Mouse (Mus musculus): ENCODE measurements around the gene Fgfr2.

Gene Fgfr2

DNA sequence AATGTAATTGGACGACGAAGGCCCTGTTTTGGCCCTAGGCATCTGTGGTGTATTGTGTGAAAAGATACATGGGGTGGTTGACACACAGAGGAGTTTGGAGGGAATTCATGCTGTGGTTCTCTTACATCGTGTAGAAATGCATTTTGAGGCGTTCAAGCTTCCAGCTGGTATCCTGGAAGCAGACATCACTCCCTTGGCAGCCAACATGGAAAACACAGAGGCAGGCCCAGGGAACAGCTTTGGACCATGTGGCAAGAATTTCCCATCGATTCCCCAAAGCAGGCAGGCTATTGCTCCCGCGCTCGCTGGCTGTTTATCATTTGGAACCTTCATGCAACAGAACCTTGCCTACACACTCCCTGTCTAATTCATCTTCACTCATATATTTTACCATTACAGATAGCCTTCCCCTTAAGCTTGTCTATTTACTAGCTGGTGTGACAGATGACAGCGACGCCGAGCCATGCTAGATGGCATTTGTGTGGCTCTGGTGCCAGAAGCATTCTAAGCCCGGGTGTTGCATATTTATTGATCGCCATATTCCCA lies 1494.2 kb downstream of the Fgfr2 start:
- DNase-seq, result no peak

DNA sequence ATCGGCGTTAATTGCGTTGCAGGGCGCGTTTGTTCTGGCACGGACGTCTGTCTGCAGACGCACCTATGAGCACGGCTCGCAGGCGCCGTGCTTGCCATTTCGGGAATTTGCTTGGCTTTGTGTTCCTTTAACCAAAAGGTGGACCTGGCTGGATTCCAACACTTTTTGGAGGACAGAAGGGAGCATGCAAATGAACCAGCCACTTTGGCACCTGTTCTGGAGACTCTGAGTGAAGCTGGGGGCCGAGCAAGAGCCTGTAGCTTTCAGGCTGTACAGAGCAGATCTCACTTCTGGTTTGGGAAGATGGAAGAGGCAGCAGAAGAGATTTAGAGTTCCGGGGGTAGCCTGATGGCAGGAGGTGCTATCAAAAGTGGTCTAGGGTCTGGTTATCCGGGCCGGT lies 1494.8 kb downstream of the Fgfr2 start:
- no peak for DNase-seq

DNA sequence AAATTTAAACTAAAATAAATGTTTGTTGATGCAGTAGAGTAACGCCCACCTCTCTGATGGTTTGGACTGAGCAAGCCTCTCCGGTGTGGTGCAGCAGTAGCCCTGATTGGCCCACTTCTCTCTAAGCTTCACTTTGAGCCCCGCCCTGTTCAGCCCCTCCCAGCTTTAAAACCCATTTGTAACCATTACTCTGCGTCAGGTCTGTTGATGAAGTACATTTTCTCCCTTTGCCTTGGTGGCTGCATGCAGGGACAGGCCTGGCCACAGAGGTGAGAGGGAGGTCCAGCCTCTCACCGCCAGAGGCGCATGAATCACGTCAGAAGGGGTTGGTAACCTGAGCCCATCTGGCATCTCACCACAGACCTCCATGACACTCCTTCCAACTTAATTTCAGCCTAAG lies 1513.5 kb downstream of the Fgfr2 start:
- DNase-seq, result no peak

DNA sequence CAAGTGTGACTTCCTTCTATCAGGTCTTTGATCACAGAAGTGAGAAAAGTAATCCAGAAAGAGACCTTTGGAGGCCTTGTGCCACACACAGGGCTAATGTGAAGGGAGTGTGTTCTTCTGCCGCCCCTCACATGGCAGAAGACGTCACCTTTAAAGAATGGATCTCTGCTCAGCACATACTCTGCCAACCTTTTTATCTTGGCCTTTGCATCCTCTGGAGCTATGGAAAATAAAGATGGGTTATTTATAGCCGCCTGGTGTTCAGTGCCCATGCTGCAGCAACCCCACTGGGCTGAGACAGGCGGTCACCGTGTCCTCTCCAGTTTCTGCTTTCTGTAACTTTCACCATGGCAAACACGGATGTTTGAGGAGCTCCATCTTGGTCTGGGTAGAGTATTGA lies 1515.1 kb downstream of the Fgfr2 start:
- no peak for DNase-seq

DNA sequence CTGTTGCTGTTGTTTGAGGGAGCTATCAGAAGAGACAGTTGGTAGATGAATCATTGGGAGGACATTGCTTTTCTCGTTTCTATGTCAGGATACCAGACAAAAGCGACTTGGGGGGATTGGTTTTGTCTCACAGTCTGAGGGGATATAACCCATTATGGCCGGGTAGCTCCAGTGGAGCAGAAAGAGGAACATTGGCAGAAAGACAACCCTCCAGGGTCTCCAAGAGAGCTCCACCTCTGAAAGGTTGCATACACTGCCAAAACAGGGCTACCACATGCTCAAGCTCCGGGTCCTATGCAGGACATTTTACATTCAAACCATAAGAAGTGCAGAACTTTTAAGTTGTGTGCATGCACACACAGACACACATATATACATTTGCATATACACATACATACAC lies 1517.7 kb downstream of the Fgfr2 start:
- no peak for DNase-seq

DNA sequence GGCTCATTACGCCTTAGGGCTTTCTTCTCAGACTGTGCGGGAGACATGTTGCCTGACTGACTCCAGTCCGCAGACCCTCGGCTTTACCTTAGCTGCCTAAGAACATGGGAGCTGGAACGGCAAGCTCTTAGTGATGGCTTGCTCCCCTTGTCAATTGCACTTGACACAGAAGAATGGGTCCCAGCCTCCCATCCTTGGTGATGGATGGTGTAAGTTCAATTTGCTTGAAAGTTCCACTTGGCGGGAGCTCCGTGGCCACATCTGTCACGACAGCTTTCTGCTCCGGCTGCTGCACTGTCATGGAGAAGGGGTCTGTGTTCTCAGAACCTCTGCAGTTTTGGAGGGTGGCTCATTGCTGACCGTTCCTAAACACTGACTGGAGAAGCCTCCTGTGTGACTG lies 1518.2 kb downstream of the Fgfr2 start:
- DNase-seq, result no peak

DNA sequence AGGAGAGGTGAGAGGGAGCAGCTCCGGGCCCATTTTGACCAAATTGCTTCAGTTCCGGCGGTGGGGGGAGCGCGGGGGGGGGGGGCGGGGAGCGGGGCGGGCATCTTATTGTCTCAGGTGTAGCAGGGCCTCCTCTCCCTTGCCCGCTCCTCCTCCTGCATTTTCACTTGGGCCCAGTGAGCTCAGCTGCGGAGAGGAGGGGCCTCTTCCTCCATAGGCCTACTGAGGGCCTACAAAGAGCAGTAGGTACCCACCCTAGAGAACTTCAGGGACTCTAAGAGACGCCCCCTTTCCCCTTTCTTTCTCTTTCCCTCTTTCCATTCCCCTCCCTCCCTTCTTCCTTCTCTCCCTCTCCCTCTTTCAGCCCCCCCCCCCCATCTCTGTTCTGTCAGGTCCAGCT lies 1520.0 kb downstream of the Fgfr2 start:
- no peak for DNase-seq

DNA sequence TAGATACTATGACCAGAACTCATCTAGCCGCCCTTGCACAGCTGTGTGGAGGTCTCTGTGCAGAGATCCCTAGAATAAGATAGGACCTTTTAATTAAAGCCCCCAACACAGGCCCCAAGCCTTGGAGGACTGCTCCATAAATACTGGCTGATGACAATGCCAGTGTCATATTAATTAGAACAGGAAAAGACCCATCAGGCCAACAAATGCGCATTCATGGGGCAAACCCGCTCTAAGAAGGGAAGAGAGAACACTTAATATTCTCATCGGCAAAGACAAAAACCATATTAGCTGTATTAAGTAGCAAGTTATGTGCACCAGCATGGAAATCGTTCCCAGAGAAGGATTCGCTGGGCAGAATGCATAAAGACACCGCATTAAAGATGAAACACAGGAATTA lies 1521.0 kb downstream of the Fgfr2 start:
- no peak for DNase-seq

DNA sequence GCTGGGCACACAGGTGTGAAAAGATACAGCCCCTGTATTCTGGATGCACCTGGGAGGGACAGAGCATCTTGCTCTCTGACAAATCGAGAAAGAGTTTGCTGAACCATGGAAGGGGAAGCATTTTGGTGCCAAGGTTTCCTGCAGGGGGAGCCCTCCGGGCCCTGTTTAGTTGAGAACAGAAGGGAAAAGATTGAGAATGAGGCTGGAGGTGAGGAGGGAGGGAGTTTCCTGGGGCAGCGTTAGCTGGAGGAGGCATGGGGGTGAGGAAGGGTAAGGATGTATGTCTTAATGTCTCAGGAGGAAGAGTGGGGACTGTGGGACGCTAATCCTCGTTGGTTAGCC lies 1524.7 kb downstream of the Fgfr2 start:
- no peak for DNase-seq

DNA sequence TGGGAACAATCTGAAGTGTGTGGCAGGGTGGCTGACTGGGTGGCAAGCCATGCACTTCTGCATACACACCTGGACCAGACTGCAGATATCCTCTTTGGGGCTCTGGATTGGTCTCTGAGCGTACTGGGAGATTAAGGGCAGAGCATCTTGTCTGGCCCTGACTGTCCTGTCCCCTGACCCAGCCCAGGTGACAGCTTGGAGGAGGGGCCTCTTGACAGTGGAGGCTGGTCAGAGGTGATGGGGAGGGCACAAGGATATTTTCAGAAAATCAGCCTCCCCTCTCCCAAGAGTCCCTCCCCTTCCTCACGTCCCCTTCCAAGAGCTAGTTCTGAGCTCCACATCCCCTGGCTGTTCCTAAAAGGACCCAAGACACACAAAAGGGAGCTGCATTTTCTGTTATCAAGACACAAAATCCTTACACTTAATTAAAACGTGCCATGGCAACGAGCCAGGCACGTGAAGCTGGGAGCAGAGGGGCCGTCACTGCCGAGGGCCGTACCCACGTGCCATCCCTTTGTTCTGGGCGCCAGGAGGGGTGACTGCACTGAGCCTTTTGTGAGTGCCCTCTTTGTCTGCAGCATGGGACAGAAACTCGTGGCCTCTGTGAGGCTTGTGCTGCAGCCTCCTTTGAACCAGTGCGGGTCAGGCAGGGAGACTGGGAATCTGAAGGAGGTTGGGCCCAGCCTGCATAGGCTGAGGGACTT lies 1525.2 kb downstream of the Fgfr2 start:
- no peak for DNase-seq

DNA sequence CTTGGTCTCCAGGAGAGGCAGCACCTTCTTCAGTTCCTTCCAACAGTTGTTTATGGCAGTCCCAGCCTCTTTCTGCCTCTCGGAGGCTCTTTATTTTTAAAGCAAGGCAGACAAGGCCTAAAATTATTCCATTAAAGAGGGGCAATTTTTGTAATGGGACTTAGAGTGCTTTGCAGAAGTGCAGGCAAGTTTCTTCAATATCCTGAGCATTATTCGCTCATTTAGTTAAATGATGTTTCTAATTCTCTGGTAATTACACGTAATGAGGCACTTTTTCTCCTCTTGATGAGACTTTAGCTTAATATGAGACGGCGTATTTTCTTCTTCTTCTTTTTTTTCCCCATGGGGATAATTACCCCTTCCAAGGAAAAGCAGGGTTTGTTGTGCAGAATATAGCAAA lies 1537.6 kb downstream of the Fgfr2 start:
- no peak for DNase-seq

DNA sequence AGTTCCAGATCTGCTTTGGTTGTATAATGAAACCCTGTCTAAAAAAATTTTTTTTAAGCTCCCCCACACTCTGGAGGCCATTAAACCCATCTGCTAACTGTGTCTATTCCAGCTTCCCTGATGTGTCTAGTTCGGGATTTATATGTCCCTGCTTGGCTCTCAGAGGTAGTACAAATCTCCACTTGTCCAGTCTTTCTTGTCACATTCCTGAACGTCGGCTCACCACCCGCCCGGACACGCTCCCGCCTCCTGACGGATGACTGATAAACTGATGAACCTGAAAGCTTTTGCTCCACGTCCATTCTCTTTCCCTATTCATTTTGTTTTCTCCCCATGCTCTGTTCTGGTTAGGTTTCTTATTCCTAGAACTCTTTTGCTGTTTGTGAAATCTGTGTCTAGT lies 1541.0 kb downstream of the Fgfr2 start:
- no peak for DNase-seq

DNA sequence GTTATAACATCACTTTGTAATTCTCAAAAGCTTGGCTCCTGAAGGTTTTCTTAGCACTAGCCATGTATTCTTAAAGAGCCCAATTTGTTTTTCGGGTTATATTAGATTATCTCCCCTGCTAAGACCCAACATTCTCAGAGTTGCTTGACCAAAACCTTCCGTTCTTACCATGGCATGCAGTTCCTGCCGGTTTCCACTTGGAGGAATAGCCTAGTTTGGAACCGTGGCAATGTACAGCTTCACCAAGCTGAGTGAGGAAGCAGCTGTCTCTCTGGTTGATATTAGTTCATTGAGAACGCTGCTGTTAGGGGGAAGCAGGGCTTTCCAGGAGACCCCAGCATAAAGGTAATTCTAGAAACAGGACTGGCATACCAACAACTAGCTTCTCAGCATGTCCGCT lies 1547.9 kb downstream of the Fgfr2 start:
- no peak for DNase-seq

DNA sequence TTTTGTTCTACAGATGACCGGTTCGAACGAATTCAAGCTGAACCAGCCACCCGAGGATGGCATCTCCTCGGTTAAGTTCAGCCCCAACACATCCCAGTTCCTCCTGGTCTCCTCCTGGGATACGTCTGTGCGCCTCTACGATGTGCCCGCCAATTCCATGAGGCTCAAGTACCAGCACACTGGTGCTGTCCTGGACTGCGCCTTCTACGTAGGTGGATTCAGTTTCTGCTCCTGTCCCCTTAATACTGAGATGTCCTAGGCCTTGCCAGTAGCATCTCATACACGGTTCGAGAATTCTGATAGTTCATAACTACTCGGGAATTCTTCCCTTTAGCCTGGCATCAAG lies 1562.5 kb downstream of the Fgfr2 start:
- DNase-seq, result no peak

DNA sequence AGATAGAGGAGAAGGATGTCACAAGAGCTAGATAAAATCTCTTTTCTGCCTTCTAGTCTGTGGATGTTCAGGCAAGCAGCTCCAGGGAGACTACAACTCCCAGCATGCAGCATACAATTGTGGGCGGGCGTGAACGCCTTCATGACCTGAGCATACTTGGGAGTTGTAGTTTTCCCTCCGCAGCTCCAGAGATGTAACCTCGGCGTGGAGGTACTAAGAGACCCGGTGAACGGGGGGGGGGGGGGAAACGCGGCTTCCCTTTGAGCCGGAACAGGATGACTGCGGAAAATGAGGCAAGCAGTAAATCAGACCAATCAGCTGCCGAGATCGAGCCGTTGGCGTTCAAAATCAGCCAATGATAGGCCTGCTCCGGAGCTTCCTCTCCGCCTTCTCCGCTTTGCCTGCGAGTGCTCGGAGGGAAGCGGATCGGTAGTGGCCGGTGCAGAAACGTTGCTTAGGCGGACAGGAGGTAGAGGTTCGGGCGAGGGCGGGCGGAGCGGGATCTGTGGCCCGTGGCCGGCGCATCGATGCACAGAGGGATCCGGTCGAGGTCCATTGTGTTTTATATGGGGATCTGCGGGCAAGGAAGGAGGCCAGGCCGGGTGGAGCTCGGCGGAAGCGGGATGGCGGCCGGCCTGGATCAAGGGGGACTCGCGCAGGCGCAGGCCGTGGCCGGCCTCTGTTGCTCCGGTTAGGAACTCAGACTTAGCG lies 1563.0 kb downstream of the Fgfr2 start, which contains the start of gene Bub3:
Gene Bub3, plus strand, starts transcription at position 237 of the 711 bp plus-strand sequence.
- peak; percentile 91 for DNase-seq

DNA sequence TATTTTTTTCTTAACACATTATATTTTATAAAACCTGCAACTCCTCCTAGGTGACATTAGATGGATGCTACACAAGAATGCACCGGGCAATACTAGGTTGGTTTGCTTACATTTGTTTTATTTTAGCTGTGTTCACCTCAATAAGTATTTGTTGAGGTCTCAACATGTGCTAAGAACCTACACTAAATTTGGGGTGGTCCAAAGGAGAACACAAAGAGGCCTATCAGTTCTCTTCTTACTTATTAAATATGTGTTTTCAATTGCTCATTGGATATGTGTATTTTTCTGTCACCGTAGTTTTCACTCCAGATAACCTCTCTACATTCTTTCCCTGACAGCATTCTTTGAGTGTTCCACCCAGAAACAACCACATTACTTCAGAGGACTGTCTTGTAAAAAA lies 1565.4 kb downstream of the Fgfr2 start:
- no peak for DNase-seq

DNA sequence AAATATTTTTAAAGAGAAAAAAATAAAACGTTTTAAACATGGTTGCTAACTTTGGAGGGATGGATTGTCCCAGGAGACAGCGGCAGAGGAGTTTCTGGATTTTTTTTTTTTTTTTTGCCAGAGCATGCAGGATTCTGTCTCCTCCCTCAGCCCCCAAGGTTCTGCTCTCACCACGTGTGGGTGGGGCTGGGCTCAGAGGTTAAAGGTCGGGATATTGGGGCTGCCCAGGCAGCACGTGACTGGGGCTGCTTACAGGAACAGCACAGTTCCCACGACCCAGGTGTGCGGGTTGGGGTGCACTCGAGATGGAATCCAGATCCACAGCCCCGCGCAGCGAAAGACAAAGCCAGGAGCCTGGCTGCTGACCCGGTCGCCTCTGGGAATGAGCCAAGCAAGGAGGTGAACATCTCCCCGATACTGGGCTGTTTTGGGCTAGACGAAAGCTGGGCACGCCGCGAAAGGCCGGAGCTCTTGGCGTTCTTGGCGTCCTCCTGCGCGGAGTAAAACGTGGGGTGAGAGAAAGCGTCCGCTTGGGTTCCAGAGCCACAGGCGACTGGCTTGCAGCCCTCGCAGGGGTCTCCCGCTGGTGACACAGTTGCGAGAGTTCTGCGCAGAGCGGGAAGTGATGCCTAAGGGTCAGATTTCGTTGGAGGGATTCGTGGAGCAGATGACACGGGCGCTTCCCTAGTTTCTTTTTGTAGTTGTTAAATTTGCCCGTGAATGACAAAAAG lies 1566.4 kb downstream of the Fgfr2 start:
- DNase-seq, result peak; percentile 22

DNA sequence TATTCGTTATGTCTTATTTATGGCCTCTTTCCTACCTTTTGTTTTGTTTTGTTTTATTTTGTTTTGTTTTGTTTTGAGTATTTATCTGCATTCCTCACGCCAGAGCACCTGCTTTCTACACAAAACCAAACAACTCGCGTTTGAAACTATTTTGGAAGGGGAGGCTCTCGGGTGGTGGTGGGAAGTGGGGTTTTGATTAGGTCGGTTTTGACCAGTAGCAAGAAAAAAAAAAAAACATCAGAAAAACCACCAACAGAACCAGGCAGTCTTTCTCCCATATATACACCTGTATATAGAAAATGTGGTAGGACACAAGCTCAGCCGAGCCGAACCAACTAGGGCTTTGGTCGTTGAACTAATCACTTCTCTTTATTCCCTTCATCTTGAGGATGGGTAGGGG lies 1567.0 kb downstream of the Fgfr2 start:
- no peak for DNase-seq

DNA sequence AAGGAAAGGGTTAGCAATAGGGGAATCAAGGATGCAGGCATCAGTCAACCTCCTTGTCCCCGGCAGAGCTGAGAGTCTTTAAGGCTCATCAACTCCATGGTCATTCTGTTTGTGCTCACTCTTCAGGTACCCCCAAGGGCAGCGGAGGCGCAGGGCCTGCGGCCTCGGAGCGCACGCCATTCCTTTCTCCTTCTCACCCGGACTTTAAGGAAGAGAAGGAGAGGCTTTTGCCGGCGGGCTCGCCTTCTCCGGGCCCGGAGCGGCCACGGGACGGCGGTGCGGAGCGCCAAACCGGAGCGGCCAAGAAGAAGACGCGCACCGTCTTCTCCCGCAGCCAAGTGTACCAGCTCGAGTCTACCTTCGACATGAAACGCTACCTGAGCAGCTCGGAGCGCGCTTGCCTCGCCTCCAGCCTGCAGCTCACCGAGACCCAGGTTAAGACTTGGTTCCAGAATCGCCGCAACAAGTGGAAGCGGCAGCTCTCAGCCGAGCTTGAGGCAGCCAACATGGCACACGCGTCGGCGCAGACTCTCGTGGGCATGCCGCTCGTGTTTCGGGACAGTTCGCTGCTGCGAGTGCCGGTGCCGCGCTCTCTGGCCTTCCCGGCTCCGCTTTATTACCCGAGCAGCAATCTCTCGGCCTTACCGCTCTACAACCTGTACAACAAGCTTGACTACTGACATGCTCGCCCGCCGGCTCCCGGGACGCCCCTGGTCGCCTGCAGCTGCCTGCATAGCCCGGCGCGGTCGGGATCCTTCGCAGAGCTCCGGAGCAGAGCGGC lies 1567.7 kb downstream of the Fgfr2 start:
- DNase-seq, result peak; percentile 62

DNA sequence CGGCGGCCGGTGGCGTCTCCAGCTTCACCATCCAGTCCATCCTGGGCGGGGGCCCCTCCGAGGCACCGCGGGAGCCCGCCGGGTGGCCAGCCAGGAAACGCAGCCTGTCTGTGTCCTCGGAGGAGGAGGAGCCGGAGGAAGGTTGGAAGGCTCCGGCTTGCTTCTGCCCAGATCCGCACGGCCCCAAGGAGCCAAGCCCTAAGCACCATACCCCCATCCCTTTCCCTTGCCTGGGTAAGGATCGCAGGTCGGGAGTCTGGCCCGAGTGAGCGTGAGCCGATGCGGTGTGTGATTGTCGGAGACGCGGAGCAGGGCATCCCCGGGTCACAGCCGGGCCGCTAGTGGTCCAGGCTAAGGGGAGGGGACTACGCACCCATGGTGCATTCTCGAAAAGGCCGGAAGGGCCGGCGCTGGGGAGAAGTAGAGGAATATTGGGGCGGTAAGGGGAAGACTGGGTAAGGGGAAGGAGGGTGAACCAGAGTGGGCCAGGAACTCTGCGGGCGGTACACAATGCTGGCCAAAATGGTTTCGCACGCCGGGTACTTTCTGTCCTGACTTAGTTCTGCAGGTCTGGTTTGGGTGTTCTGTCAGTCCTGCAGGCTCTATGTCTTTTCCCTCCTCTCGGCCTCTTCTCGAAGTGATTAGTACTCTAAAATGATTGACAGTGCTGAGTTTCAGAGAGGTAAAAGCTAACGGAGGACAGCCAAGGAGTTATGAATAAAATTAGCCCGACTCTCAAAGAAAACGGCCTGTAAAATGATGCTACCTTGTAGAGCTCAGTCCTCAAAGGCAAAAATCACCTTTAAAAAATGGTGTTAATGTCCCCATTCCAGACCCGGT lies 1568.6 kb downstream of the Fgfr2 start:
- DNase-seq, result peak; percentile 16

DNA sequence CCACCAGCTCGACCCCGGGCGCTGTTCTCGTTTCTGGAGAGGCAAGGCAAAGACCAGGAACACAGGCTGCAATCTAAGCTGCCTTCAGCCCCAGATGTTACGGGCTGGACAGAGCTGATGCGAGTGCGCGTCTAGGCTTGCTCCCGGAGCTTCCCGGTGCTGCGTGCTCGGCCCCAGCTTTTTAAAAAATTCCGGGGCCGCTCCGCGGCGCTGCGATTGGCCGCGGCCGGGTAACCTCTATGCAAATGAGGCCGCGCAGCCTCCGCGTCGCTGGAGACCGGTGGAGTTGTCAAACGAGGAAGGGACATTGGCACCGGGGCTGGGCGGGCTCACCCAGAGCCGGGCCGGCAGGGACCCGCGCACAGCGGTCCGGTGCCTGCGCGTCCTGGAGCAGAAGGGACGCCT lies 1569.4 kb downstream of the Fgfr2 start:
- DNase-seq, result peak; percentile 55

DNA sequence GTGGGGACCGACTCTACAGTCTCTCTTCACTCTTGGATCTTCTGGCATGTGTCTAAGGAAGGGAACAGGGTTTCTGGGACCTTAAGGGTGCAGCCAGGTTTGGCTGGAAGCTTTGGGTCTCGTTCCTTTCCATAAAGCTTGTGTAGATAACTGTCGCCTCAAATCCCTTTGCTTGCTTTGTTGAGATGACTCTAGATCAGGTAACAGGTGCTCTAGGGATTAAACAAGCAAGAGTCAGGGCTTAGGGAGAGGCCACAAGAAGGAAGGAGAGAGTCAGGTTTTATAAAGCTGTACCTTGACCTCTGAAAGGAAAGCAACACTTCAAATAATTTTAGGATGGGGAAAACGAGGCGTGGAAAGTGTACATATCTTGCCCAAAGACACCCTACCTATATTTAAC lies 1570.4 kb downstream of the Fgfr2 start:
- no peak for DNase-seq

Measured in kidney, adult 18-20 months (tissue).